Mouse (Mus musculus) adrenal gland, postnatal 10 days (tissue): ENCODE results near the gene Abl2. TPM values are rescaled to one million over a fixed set of nuclear protein-coding genes. Genes with fewer than 3 reads are reported as not detected.

Experiments
- DNase-seq: peaks from one replicate; pipeline ENCODE4 v3.0.0; 2021; ENCODE audit warnings: mixed read lengths
- total RNA-seq, 2 experiments: library from RNA; stranded (reverse); gene quantifications; 2 replicates each; pipeline ENCODE4 v1.2.3; 2021

Gene Abl2
- total RNA-seq, 2 experiments from 2014 or later: 18.9 to 19.9 TPM

DNA sequence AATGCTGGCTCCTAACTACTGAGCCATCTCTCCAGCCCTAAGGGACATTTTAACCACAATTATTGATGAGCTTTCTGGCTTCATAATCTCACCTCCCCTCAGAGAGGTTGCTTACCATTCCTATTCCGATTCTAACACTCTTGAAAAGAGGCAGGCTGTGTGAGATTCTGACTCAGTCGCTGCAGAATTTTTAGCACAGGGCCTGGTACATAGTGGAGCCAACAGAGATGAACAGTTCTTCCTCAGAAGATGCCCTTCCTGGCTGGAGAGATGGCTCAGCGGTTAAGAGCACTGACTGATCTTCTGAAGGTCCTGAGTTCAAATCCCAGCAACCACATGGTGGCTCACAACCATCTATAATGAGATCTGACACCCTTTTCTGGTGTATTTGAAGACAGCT is 113.3 kb downstream of the Abl2 start:
- DNase-seq: no peak

DNA sequence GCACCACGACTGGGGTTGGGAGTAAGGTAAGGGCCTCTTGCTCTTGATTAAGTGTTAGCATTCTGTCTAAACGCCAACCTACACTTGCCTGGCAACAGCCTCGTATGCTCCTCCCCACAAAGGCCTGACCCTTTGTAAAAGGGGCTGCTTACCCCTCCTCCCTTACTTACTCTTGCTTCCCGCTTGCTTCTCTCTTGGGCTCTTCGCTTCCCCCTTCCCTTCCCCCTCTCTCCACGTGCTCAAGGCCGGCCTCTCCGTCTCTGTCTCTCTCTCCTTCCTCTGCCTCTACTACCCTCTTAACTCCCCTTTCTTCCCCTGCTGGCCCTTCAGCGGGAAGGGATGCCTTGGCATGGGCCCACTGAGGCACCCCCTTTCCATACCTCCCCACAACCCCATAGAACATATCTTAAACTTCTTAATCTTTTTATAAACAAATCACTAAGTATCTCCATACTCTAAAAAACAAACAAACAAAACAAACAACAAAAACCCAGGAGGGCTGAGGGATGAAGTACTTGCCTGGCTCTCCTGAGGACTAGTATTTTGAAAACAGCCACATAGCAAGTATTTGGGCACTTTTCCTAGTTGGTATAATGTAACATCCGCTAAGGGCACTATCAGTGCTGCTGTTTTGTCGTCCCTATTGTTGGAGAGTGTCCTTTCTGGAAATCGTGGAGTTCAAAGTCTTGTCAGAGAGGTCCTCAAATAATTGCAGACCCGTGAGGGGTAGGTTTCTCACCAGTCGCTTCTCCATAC is 114.3 kb downstream of the Abl2 start:
- no peak for DNase-seq

DNA sequence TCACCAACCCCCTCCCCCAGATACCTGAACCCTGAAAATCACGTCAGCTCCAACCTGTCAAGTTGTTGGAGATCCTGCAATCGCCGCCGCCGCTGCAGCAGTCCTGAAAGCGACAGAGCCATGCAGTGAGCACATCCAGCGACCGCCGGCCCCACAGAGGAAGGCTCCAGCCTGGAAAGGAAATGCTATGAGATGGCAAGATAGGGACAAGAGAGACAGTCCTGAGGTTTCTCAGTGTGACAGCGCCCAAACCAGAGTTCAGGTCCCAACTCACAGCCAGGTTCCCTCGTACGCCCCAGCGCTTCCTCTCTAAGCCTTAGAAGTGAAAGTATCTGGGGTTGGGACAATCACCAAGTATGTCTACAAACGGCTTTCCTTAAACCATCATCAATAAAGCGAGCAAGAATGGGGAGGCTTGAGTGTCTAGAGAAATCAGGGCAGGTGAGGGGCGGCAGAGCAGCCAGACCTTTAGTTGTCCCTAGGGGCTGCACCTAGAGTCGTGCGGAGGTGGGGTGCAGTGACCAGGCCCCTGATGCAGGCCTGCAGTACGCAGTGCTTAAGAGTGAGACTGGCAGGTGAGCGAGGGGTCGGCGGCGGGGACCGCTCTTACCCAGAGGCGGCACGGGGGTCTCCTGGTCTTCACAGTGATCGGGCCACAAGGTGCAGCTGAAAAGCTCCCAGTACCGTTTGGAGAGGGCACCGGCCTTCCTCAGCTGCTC is 115.0 kb downstream of the Abl2 start:
- peak; percentile 55 for DNase-seq

DNA sequence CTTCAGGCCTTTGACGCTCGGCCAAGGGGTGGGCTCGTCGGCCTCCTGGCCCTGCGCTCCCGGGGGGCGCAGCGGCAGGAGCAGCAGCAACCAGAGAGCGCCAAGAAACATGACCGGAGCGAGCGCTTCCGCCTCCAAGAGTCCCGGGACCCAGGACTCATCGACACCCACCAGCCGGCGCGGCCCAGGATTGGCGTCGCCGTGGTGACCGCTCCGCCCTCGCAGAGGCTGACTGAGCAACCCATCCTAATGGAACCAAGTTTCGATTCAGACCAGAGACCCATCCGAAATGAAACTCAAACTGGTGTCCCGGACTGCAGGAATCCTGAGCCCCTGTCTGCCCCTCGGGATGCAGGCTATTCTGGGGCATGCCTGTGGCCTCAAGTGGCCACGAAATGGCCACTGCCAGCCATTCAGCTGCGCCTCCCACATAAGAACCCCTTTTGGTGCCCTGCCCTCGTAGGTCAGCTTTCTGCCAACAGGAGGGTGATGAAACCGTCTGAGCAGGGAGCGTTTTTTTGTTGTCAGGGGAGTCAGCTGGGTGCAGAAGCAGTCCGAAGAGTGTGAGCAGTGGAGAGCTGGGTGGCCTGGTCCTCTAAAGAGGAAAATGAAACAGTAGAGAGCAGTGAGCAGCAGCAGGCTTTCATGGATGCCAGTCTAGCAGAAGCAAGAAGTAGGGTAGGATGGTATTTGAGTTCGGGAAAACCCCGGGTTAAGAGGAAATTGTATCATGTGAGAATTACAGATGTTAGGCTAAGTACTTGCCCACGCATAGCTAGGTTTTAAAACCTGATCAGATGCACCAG is 115.8 kb downstream of the Abl2 start, which contains the start of gene Tor3a:
TSS of gene Tor3a (minus strand) at position 162 of the 806 bp plus-strand sequence.
- peak; percentile 91 for DNase-seq

DNA sequence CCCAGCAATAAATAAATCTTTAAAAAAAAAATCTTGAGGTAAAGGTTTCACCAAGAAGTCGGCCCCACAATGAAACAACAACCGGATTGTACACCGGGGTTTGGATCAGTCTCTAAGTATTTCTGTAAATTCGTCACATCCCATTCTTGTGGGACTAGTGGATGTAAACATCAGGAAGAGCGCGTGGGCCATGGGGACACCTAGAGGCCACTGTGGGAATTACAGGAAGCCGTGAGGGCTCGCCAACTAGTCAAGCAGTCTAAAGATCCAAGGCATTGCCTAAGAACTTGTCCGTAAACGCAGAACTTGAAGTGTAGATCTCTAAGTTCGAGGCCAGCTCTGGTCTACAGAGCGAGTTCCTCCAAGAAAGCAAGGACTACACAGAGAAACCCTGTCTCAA is 117.6 kb downstream of the Abl2 start:
- peak; percentile 77 for DNase-seq

DNA sequence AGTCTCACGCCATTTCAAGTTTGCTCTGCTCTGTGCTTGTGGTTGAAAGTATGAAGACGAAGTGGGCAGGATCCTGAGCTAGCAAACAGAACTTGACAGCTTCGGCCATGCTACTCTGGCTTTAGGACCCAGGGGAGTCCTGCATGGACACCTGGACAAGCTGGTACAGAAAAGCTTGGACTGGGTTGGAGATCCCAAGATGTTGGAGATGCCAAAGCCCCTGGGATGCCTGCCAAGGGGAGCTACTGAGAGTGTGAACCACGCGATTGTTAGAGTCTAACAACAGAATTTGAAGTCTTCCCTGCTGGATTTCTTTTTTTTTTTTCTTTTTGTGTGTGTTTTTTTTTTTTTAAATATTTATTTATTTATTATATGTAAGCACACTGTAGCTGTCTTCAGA is 118.0 kb downstream of the Abl2 start:
- peak; percentile 38 for DNase-seq

DNA sequence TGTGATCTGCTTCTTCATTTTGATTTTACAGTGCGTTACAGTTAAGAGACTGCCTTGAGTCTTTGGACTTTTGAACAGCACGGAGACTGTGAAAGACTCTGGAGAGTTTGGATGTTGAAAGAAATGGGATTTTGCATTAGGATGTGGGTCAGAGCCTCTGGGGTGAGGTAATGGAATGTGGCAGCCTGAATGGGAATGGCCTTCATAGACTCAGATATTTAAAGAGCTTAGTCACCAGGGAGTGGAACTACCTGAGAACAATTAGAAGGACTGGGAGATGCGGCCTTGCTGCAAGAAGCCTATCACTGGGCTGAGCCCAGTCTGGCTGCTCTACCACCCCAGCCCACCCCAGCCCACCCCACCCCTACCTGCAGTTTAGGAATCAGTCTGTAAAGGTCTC is 118.6 kb downstream of the Abl2 start:
- no peak for DNase-seq

DNA sequence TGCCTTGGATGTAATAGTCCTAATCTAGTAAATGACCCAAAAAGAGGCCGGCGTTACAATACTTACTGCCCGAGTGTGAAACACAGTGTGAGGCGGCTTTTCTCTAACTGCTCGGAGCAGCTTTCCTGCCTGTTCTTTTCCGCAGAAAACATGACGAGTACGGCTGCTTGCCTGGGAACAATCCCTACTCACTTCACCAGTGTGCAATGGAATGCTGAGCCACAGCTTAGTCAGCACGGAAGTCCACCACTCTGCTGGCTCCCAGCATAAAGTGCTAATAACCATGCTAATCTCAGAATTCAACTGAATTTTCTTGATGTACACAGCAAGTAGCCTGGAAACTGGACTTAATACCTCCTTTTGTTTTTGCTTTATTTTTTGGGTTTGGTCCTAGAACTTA is 121.0 kb downstream of the Abl2 start:
- no peak for DNase-seq

DNA sequence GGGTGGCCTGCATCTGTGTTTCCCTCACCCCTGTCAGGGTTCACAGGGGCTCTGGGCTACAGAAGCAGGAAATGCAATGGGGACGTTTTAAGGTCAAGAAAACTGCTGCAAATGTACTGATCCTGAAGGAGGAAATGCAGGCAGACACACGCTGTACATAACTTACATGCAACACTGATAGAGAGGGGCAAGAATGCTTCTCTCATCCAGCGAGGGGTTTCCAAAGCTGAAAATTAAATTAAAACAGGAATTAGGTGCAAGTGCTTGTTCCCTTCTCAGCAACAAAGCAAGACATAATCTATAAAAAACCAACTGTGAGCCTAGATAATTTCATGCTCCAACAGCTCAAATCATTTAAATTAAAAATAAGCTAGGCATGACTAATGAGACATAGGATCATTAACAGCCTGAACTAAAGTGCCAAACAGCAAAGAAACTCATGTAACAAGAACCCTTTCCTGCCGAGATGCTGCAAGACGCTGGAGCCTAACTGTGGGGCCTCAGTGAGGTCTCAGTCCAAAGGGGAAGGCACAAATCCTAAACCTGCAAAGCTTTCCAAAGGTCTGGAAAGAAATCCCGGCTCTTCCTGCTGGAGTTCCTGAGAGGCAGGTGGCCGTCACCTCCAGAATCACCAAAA is 127.6 kb downstream of the Abl2 start:
- no peak for DNase-seq

Other genes starting within 250 kb of the Abl2 start
- not detected for gene Nphs2, start 248.1 kb upstream of the Abl2 start, total RNA-seq
- gene Gm2000, start 192.7 kb upstream of the Abl2 start, total RNA-seq: 100 to 1,000 TPM; 689 to 701 TPM
- gene Axdnd1, start 137.6 kb upstream of the Abl2 start, total RNA-seq: 1 to 10 TPM in 1 of 2 experiments, under 1 TPM in 1; 0.78 to 1.1 TPM
- 100 to 1,000 TPM; 353 to 427 TPM for gene Soat1, start 84.5 kb upstream of the Abl2 start, total RNA-seq
- 10 to 100 TPM; 34.8 to 39.6 TPM for gene Gm10031, start 34.8 kb upstream of the Abl2 start, total RNA-seq
- 10 to 100 TPM; 11.6 to 15.3 TPM for gene Tor3a, start 115.6 kb downstream of the Abl2 start, total RNA-seq
- 10 to 100 TPM; 37.5 to 42.8 TPM for gene Fam20b, start 160.3 kb downstream of the Abl2 start, total RNA-seq